Comparison of ENCODE assay signal across 13 mouse cellular contexts in the genomic region with DNA sequence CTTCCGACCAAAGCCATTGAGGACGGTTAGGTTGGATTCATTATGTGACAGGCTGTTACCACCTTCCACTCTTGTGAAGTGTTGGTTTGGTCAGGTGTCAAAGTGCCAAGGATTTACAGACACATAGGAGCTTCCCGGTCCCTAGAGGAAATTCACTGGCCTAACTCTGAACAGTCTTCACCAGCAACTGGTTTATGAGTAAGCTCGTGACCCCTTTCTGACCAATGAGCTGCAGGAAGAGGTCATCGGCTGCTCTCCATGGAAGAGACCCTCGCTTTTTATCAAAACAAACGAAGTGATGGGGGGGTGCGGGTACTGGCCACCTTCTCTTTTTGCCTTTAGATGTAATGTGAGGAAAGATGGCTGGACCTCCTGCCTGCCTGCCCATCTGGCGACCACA.
"Had no signal": no experiment of that assay in that cellular context is flagged by ENCODE, and none has a peak within 500 bp of the region (broad histone marks: within the 10 kb centered on the region; RNA-seq: fewer than 3 reads in every experiment).

No protein-coding gene starts in this region.

- H3K4me1 ChIP-seq: intestine, embryonic 15.5 days; liver, embryonic 15.5 days; neural tube, embryonic 12.5 days; stomach, embryonic 15.5 days had no signal

- H3K27ac ChIP-seq: intestine, embryonic 15.5 days; left cerebral cortex, adult 2 months; liver, embryonic 15.5 days; neural tube, embryonic 12.5 days; stomach, embryonic 15.5 days had no signal

- H3K9me3 ChIP-seq: intestine, embryonic 15.5 days; liver, embryonic 15.5 days; neural tube, embryonic 12.5 days; stomach, embryonic 15.5 days had no signal

- H3K4me3 ChIP-seq: intestine, embryonic 15.5 days; left cerebral cortex, adult 2 months; liver, embryonic 15.5 days; neural tube, embryonic 12.5 days; stomach, embryonic 15.5 days had no signal

- DNase-seq: kidney, adult 18-20 months; kidney, postnatal 25 days; lung, adult 2 months; lung, postnatal 36 days; right cerebral cortex, postnatal 14 days; thymus, postnatal 36 days had no signal

- H3K36me3 ChIP-seq: intestine, embryonic 15.5 days; liver, embryonic 15.5 days; neural tube, embryonic 12.5 days; stomach, embryonic 15.5 days had no signal

- H3K9ac ChIP-seq: intestine, embryonic 15.5 days; liver, embryonic 15.5 days; neural tube, embryonic 12.5 days; stomach, embryonic 15.5 days had no signal

- H3K4me2 ChIP-seq: intestine, embryonic 15.5 days; liver, embryonic 11.5 days; liver, embryonic 15.5 days; neural tube, embryonic 12.5 days; stomach, embryonic 15.5 days had no signal

- ATAC-seq: intestine, embryonic 15.5 days; lung, postnatal 0 days had no signal

- H3K27me3 ChIP-seq: intestine, embryonic 15.5 days; liver, embryonic 15.5 days; neural tube, embryonic 12.5 days; stomach, embryonic 15.5 days had no signal
